Mouse (Mus musculus): ENCODE data around the gene Soga3.

The Soga3 gene

GRCm38 (mm10) chr10:29211453-29211852 lies 67.8 kb downstream of the Soga3 start, which contains the start of gene 9330159F19Rik:
Gene 9330159F19Rik (plus strand): TSS chr10:29211606.
- no peak for DNase-seq

GRCm38 (mm10) chr10:29213534-29214100 lies 70.0 kb downstream of the Soga3 start:
- no peak for DNase-seq

DNA sequence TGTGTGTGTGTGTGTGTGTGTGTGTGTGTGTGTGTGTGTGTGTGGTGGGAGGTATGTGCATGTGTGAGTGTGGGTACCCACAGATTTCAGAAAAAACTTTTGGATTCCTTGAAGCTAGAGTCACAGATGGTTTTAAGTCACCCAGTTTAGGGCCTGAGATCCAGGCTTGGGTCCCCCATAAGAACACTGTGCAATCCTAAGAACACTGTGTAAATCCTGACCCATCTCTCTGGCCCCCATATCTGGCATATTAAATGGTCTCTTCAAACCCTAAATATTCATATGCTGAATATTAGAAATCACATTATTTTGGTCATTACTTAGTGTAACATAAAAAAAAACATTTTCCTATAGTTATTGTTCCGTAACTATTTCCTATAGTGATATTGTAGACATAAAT lies 73.3 kb downstream of the Soga3 start:
- no peak for DNase-seq

GRCm38 (mm10) chr10:29217451-29217850 lies 73.8 kb downstream of the Soga3 start:
- no peak for DNase-seq

GRCm38 (mm10) chr10:29225329-29225728 lies 81.7 kb downstream of the Soga3 start:
- DNase-seq = no peak

DNA sequence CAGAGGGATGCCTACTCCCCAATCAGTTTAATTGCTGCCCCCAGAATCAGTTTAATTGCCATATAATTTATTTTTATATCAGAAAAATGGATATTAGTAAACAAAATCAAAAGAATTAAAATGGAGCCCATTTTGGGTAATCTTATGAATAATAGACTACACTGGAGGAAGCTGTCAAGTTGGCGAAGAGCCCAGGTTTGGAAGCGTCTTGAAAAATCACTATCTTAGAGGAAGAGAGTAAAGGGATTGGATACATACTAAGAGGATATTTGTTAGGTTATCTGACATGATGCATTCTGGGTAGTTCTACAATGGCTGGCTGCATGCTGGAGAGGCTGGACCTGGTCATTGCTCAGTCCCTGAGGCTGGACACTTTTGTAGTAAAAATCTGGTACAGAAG lies 87.6 kb downstream of the Soga3 start:
- DNase-seq = no peak

All from thymus, postnatal 14 days (tissue).